In the genomic region with DNA sequence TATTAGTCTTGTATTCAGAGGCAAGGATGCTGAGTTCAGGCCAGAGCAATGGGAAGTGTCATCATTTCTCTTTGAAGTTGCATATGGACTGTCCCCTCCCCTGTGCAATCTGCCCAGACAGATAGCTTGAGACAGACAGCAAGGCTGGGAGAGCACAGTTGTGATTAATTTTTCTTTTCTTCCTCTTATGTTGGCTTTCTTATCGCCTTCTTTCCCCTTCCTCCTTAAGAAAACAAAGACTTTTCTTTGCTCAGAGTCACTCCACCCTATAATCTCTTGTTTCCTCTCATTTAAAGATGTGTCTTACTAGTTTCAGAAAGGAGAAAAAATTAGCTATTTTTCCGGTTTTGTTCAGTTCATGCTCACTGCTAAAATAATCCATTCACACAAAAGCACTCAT, we compare ENCODE assay signal across 24 mouse cellular contexts.
"Had no signal": no experiment of that assay in that cellular context is flagged by ENCODE, and none has a peak within 500 bp of the region (broad histone marks: within the 10 kb centered on the region; RNA-seq: fewer than 3 reads in every experiment).

No protein-coding gene starts in this region.

- H3K27ac ChIP-seq: heart, embryonic 10.5 days; hindbrain, embryonic 10.5 days; hindbrain, embryonic 12.5 days; hindbrain, embryonic 14.5 days; intestine, embryonic 15.5 days; layer of hippocampus, adult 2 months; left cerebral cortex, adult 2 months; limb, embryonic 10.5 days; limb, embryonic 12.5 days had no signal

- H3K9ac ChIP-seq: forebrain, postnatal 0 days; heart, embryonic 12.5 days; hindbrain, embryonic 12.5 days; hindbrain, embryonic 14.5 days; intestine, embryonic 15.5 days; limb, embryonic 12.5 days had no signal

- H3K9me3 ChIP-seq: heart, embryonic 10.5 days; heart, embryonic 12.5 days; hindbrain, embryonic 10.5 days; hindbrain, embryonic 12.5 days; intestine, embryonic 15.5 days; limb, embryonic 10.5 days; limb, embryonic 12.5 days had no signal

- ATAC-seq: forebrain, postnatal 0 days; hindbrain, embryonic 16.5 days; inflammation-experienced regulatory T-cells, adult 6 months; intestine, embryonic 15.5 days; intestine, postnatal 0 days had no signal

- H3K27me3 ChIP-seq: heart, embryonic 12.5 days; hindbrain, embryonic 12.5 days; intestine, embryonic 15.5 days; limb, embryonic 12.5 days had no signal

- DNase-seq: forebrain, postnatal 0 days; gastrocnemius, postnatal 10 days; gastrocnemius, postnatal 25 days; heart, adult 18-20 months; heart, postnatal 10 days; heart, postnatal 4 days; kidney, adult 18-20 months; kidney, adult 8-10 months; kidney, postnatal 10 days; kidney, postnatal 25 days; kidney, postnatal 4 days had no signal

- H3K4me3 ChIP-seq: heart, embryonic 10.5 days; heart, embryonic 12.5 days; hindbrain, embryonic 10.5 days; hindbrain, embryonic 12.5 days; intestine, embryonic 15.5 days; layer of hippocampus, adult 2 months; left cerebral cortex, adult 2 months; limb, embryonic 10.5 days; limb, embryonic 12.5 days had no signal

- H3K36me3 ChIP-seq: heart, embryonic 10.5 days; heart, embryonic 12.5 days; hindbrain, embryonic 10.5 days; hindbrain, embryonic 12.5 days; intestine, embryonic 15.5 days; limb, embryonic 10.5 days; limb, embryonic 12.5 days had no signal

- H3K4me2 ChIP-seq: heart, embryonic 12.5 days; hindbrain, embryonic 12.5 days; hindbrain, embryonic 14.5 days; intestine, embryonic 15.5 days; limb, embryonic 12.5 days had no signal

- H3K4me1 ChIP-seq: heart, embryonic 10.5 days; hindbrain, embryonic 10.5 days; hindbrain, embryonic 12.5 days; intestine, embryonic 15.5 days; limb, embryonic 10.5 days; limb, embryonic 12.5 days had no signal
